Mouse (Mus musculus): ENCODE data around the gene Poc1b. TPM values are rescaled to one million over a fixed set of nuclear protein-coding genes. Genes with fewer than 3 reads are reported as not detected.
A peak's percentile ranks its signal among the peaks of the same experiment; 100 is the strongest.
"Not testable (repeated sequence)": the region's sequence is repeated elsewhere in the genome, so short reads cannot be mapped to it uniquely, and the experiment has no call there.

The Poc1b gene
- total and polyA plus RNA-seq, 2 experiments from 2014 or later, result 12.0 to 12.4 TPM

DNA sequence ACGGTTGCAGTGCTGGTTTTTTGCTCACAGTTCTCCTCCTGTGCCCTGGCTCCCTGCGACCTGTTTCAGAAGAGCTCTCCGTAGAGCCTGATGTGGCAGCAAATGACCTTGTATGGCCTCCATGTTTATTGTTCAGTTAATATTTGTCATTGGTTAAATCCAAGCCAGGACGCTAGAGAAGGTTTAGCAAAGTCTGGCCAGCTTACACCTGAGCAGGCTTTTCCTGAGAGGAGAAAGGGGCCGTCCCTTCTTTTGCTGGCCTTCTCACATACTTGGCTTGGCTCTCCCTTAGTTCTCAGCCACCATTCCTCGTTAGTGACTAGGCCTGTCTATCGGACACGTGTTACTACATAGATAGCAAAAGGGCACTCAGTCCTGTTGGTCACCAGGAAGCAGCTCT is 47.8 kb downstream of the Poc1b start:
- Histone ChIP-seq H3K27me3 (ENCODE audit: insufficient read depth, low read length) (no peaks in the 10 kb centered on the region), H3K4me1 (ENCODE audit: insufficient read depth) (no peaks in the 10 kb centered on the region), H3K9ac (no peak overlapping the region), H3K27ac (ENCODE audit: low read depth, low read length) (no peak overlapping the region), H3K4me2 (ENCODE audit: low read depth) (no peak overlapping the region), H3K36me3 (ENCODE audit: insufficient read depth) (peaks cover 3% of the 10 kb centered on the region; the same call in 1 of the 2 replicates), H3K9me3 (ENCODE audit: low read length) (no peaks in the 10 kb centered on the region), H3K4me3 (ENCODE audit: low read depth, low read length) (no peak overlapping the region)
- WGBS, result 81% methylated on average over 8 of the region's 8 CpGs
- TF ChIP-seq CTCF (IDR thresholded peaks at IDR 0.05; ENCODE audit: low read depth), result no peak
- DNase-seq, result no peak
- ATAC-seq, result no peak

DNA sequence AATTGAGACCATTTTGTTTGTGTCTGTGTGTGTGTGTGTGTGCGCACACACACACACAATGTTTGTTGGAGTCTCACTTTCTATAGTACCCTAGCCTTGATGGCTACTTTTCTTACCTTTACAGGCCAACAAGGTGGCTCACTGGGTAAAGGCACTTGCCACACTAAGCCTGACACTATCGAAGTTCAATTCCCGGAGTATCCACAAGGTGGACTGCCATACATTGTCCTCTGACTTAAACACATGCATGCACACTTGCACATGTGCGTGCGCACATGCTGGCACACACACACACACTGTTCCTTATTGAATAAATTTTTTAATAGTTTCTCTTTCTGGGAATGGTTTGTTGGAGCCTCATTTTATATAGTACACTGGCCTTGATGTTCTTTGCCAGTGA is 50.0 kb downstream of the Poc1b start:
- H3K9ac ChIP-seq, result no peak overlapping the region
- peak; percentile 41; the same call in 1 of the 2 replicates for TF ChIP-seq CTCF (IDR thresholded peaks at IDR 0.05; ENCODE audit: low read depth)
- ATAC-seq, result peak; percentile 36; the same call in 1 of the 2 replicates

DNA sequence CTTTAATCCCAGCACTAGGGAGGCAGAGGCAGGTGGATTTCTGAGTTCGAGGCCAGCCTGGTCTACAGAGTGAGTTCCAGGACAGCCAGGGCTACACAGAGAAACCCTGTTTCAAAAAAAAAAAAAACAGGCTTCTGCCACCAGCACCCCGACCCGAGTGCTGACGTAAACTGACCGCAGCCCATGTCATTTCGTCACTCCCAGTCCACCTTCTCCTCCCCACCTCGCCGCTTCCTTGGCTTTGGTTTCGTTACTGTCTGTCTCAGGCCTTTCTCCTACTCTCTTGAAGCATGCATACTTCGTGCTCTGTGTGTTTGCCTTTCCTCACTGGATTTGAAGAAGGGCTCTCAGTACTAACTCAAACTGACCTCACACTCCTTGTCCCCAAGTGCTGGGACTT is 50.9 kb downstream of the Poc1b start:
- not testable (repeated sequence) for H3K4me2 ChIP-seq (ENCODE audit: low read depth); H3K4me1 ChIP-seq (ENCODE audit: insufficient read depth); H3K27ac ChIP-seq (ENCODE audit: low read depth, low read length); H3K4me3 ChIP-seq (ENCODE audit: low read depth, low read length); H3K36me3 ChIP-seq (ENCODE audit: insufficient read depth); H3K9ac ChIP-seq; H3K27me3 ChIP-seq (ENCODE audit: insufficient read depth, low read length); DNase-seq; H3K9me3 ChIP-seq (ENCODE audit: low read length); ATAC-seq
- WGBS, result 92% methylated on average over 9 of the region's 10 CpGs

More for the DNA sequence above, 50.0 kb downstream of the Poc1b start:
- no peak for DNase-seq
- H3K27me3 ChIP-seq (ENCODE audit: insufficient read depth, low read length), result no peaks in the 10 kb centered on the region
- H3K27ac ChIP-seq (ENCODE audit: low read depth, low read length), result no peak overlapping the region
- peaks cover 3% of the 10 kb centered on the region; the same call in 1 of the 2 replicates for H3K36me3 ChIP-seq (ENCODE audit: insufficient read depth)
- H3K4me1 ChIP-seq (ENCODE audit: insufficient read depth), result no peaks in the 10 kb centered on the region
- H3K4me2 ChIP-seq (ENCODE audit: low read depth), result no peak overlapping the region
- no peak overlapping the region for H3K4me3 ChIP-seq (ENCODE audit: low read depth, low read length)
- 90% methylated on average over 5 of the region's 5 CpGs for WGBS
- no peaks in the 10 kb centered on the region for H3K9me3 ChIP-seq (ENCODE audit: low read length)

DNA sequence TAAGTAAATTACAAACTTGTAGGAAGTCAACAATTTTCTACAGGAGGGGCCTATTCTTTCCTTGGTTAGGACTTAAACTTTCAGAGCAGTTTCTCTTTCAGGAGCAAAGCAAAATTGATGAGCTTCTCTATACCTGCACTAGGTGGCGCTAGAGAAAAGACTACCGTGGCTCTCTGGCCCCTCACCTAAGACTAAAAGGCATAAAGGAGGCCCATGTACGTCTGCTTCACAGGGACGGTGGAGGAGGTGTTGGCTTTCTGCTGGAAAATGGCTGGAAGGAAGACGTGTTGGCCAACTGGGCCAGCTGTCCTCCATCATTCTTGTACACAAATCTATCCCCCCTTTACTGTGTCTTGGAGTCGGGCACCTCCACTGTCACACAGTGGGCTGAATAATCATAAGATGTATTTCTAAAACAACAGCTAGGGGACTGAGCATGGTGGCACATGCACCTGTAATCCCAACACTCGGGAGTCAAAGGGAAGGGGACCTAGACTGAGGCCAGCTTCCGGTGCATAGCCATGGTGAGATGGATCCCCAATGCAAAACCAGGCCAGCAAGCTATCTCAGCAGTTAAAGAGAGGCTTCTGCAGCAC is 55.2 kb downstream of the Poc1b start:
- Histone ChIP-seq H3K9ac (no peak overlapping the region), H3K4me3 (ENCODE audit: low read depth, low read length) (no peak overlapping the region), H3K36me3 (ENCODE audit: insufficient read depth) (no peaks in the 10 kb centered on the region; the same call in 1 of the 2 replicates), H3K27ac (ENCODE audit: low read depth, low read length) (no peak overlapping the region), H3K4me2 (ENCODE audit: low read depth) (no peak overlapping the region), H3K27me3 (ENCODE audit: insufficient read depth, low read length) (no peaks in the 10 kb centered on the region), H3K4me1 (ENCODE audit: insufficient read depth) (no peaks in the 10 kb centered on the region), H3K9me3 (ENCODE audit: low read length) (no peaks in the 10 kb centered on the region)
- peak; percentile 68 for TF ChIP-seq CTCF (IDR thresholded peaks at IDR 0.05; ENCODE audit: low read depth)
- peak; percentile 45 for DNase-seq
- 39% methylated on average over 8 of the region's 8 CpGs for WGBS
- ATAC-seq, result no peak

DNA sequence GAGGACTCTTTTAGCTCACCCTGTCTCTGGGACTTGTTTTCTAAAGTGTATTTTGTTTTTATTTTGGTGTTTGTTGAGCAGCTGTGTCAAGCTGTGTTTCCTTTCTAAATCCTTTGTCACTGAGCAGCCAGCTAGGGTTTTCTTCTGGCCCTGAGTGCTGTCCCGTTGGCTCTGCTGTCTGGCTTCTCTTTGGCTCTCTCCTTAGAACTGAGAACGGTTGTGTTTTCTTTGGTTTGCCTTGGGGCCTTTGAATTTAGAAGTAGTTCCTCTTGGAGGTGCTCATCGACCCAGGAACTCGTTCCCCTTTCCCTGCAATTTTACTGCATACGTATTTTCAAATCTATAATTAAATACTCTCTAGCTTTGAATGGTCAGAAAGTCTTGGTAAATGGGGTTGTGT is 56.2 kb downstream of the Poc1b start:
- Histone ChIP-seq H3K4me2 (ENCODE audit: low read depth) (no peak overlapping the region), H3K27me3 (ENCODE audit: insufficient read depth, low read length) (no peaks in the 10 kb centered on the region), H3K36me3 (ENCODE audit: insufficient read depth) (no peaks in the 10 kb centered on the region; the same call in 1 of the 2 replicates), H3K9ac (no peak overlapping the region), H3K27ac (ENCODE audit: low read depth, low read length) (no peak overlapping the region), H3K4me1 (ENCODE audit: insufficient read depth) (no peaks in the 10 kb centered on the region), H3K4me3 (ENCODE audit: low read depth, low read length) (no peak overlapping the region), H3K9me3 (ENCODE audit: low read length) (no peaks in the 10 kb centered on the region)
- 62% methylated on average over 5 of the region's 5 CpGs for WGBS
- DNase-seq (no peak), ATAC-seq (no peak)
- TF ChIP-seq CTCF (IDR thresholded peaks at IDR 0.05; ENCODE audit: low read depth), result no peak

DNA sequence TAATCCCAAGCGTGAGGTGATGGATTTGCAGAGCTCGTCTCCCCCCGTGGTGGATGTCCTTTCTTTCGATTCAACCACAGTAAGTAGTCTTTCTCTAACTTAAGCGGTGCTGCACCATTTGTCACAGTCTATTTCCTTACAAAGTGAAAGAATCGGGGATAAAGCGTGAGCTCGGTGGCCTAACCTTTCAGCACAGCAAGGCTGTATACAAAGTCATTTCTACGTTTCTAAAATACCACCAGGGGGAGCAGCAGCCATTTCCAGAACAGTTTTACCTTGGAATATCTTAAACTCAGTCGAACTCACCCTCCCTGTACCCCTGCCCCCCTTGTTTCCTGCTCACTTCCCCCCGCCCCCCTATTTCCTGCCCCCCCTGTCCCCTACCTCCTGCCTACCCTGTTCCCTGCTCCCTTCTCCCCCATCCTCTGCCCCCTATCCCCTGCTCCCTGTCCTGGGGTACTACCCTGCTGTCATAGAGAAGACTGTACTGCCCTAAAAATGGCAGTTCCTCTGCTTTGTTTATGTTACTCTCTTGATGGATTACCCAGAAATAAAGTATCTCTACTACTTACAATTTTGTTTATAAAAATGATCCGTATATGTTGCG is 58.1 kb downstream of the Poc1b start:
- Histone ChIP-seq H3K36me3 (ENCODE audit: insufficient read depth) (no peaks in the 10 kb centered on the region), H3K9ac (no peak overlapping the region), H3K27me3 (ENCODE audit: insufficient read depth, low read length) (no peaks in the 10 kb centered on the region), H3K27ac (ENCODE audit: low read depth, low read length) (no peak overlapping the region), H3K4me2 (ENCODE audit: low read depth) (no peak overlapping the region), H3K4me1 (ENCODE audit: insufficient read depth) (no peaks in the 10 kb centered on the region), H3K4me3 (ENCODE audit: low read depth, low read length) (no peak overlapping the region), H3K9me3 (ENCODE audit: low read length) (no peaks in the 10 kb centered on the region)
- WGBS, result 40% methylated on average over 13 of the region's 13 CpGs
- DNase-seq (peak; percentile 71), ATAC-seq (peak; percentile 76)
- TF ChIP-seq CTCF (IDR thresholded peaks at IDR 0.05; ENCODE audit: low read depth), result peak; percentile 74

DNA sequence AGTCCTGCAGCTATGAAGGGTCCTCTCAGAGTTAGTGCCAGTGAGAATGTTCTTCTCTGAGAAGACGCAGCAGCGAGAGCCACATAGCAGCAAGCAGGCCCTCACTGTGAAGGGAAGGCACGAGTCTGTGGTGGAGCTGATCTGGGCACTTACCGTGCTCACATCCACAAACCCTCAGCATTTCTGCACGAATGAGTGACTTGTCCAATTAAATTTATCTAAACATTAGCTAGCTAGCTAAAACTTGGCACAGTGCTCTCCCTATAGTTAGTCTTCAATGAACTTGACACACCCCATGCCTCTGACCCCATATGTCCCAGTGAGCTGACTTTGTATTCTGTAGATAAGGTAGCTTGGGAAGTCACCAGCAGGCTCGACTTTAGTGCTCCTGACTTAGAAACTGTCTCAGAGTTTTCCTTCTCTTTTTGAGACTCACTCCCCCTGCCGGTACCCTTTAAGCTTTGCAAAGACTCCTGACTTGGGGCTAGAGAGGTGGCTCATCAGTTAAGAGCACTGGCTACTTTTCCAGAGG is 59.0 kb downstream of the Poc1b start:
- DNase-seq, result no peak
- Histone ChIP-seq H3K27me3 (ENCODE audit: insufficient read depth, low read length) (no peaks in the 10 kb centered on the region), H3K4me1 (ENCODE audit: insufficient read depth) (no peaks in the 10 kb centered on the region), H3K9ac (no peak overlapping the region), H3K4me3 (ENCODE audit: low read depth, low read length) (no peak overlapping the region), H3K9me3 (ENCODE audit: low read length) (no peaks in the 10 kb centered on the region), H3K27ac (ENCODE audit: low read depth, low read length) (no peak overlapping the region), H3K4me2 (ENCODE audit: low read depth) (no peak overlapping the region), H3K36me3 (ENCODE audit: insufficient read depth) (no peaks in the 10 kb centered on the region)
- 77% methylated on average over 7 of the region's 7 CpGs for WGBS
- no peak for TF ChIP-seq CTCF (IDR thresholded peaks at IDR 0.05; ENCODE audit: low read depth)
- ATAC-seq, result no peak
